Mouse (Mus musculus): ENCODE results near the gene Fgfr2. TPM values are rescaled to one million over a fixed set of nuclear protein-coding genes. Genes with fewer than 3 reads are reported as not detected.
"Not testable (repeated sequence)": the region's sequence is repeated elsewhere in the genome, so short reads cannot be mapped to it uniquely, and the experiment has no call there.

Fgfr2 gene
- polyA plus RNA-seq, 1 experiment: 1.7 TPM

DNA sequence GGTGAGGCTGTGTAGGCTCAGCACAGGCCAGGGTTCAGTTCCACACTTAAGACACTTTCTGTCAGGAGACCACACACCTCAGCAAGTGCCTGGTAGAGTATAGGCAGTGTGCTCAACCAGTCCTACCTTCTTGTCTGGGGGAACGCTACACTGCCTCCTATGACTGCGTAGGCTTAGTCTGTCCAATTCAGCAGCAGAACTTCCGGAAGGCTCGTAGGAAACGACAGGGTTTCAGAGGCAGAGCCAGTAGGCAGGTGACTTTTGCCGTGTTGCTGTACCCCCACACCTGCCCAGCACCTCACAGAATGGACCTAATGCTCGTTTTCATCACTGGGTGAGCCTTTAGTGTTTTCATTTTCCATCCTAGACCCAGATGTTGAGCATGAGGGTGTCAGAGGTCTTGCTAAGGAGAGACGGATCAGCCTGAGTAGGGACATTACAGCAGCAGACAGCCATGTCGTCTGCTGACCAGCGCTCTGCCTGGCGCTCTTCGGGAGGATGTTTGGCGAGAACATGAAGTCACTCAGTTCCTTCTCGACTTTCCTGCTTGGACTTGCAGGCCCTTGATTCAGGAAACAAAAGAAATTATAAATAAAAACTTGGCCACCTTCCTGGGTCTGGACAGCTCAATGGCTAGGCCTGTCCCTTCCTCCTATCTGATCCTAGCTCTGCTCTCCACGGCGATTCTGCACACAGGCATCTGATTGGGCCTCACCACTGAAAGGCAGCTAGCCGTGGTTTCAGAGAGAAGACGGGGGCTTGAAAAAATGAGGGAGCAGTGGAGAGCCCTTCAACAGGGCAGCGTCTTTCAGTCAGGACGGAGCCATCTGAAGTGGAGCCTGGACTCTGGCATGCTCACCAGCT is 452.9 kb downstream of the Fgfr2 start:
- Histone ChIP-seq H3ac (ENCODE audit: control insufficient read depth, insufficient read length, low read depth) (no peak overlapping the region), H3K4me3 (ENCODE audit: insufficient read depth, poor library complexity, severe bottlenecking) (no peak overlapping the region), H3K79me2 (ENCODE audit: control insufficient read depth, insufficient read depth) (no peaks in the 10 kb centered on the region), H3K36me3 (ENCODE audit: control insufficient read depth, insufficient read depth) (no peaks in the 10 kb centered on the region), H3K27me3 (ENCODE audit: control insufficient read depth, insufficient read depth, insufficient read length) (no peaks in the 10 kb centered on the region), H3K79me3 (ENCODE audit: low read depth) (no peaks in the 10 kb centered on the region)
- TF ChIP-seq USF1 (IDR thresholded peaks at IDR 0.05; ENCODE audit: low read depth): no peak
- TF ChIP-seq FOSL1 (IDR thresholded peaks at IDR 0.05; ENCODE audit: insufficient read depth, low read length, poor library complexity, severe bottlenecking): no peak
- no peak for TF ChIP-seq MYOD1 (IDR thresholded peaks at IDR 0.05; ENCODE audit: control insufficient read depth, insufficient read length, low read depth)
- no peak for TF ChIP-seq CEBPB (IDR thresholded peaks at IDR 0.05; ENCODE audit: low read depth)
- TF ChIP-seq MAX (IDR thresholded peaks at IDR 0.05): no peak
- TF ChIP-seq CTCF (IDR thresholded peaks at IDR 0.05; ENCODE audit: control insufficient read depth, insufficient read depth, insufficient read length): no peak
- TF ChIP-seq MYOG (IDR thresholded peaks at IDR 0.05; ENCODE audit: control insufficient read depth, extremely low read depth, insufficient read length): no peak

DNA sequence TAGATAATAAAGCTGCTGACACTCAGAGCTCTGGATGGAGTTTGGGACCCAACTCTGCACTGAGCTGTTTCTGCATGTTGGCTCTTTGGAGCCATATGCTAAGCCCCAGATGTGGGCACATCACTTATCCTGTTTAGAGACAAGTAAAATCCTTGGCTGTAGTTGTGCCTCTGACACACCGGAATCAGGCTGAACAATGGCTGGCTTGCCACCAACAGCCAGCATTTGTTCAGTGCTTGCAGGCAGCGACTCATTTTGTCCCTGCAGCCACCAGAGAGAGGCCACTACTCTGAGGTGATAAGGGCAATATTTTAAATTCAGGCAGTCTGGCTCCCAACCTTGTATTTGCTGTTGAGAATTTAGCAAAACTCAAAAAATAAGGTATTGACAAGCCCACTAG is 454.5 kb downstream of the Fgfr2 start:
- Histone ChIP-seq H3K27me3 (ENCODE audit: control insufficient read depth, insufficient read depth, insufficient read length) (no peaks in the 10 kb centered on the region), H3K4me3 (ENCODE audit: insufficient read depth, poor library complexity, severe bottlenecking) (no peak overlapping the region), H3K36me3 (ENCODE audit: control insufficient read depth, insufficient read depth) (no peaks in the 10 kb centered on the region), H3K79me3 (ENCODE audit: low read depth) (no peaks in the 10 kb centered on the region), H3ac (ENCODE audit: control insufficient read depth, insufficient read length, low read depth) (no peak overlapping the region), H3K79me2 (ENCODE audit: control insufficient read depth, insufficient read depth) (no peaks in the 10 kb centered on the region)
- TF ChIP-seq USF1 (IDR thresholded peaks at IDR 0.05; ENCODE audit: low read depth): no peak
- TF ChIP-seq MYOD1 (IDR thresholded peaks at IDR 0.05; ENCODE audit: control insufficient read depth, insufficient read length, low read depth): no peak
- no peak for TF ChIP-seq MYOG (IDR thresholded peaks at IDR 0.05; ENCODE audit: control insufficient read depth, extremely low read depth, insufficient read length)
- TF ChIP-seq MAX (IDR thresholded peaks at IDR 0.05): no peak
- no peak for TF ChIP-seq FOSL1 (IDR thresholded peaks at IDR 0.05; ENCODE audit: insufficient read depth, low read length, poor library complexity, severe bottlenecking)
- no peak for TF ChIP-seq CEBPB (IDR thresholded peaks at IDR 0.05; ENCODE audit: low read depth)
- TF ChIP-seq CTCF (IDR thresholded peaks at IDR 0.05; ENCODE audit: control insufficient read depth, insufficient read depth, insufficient read length): no peak

DNA sequence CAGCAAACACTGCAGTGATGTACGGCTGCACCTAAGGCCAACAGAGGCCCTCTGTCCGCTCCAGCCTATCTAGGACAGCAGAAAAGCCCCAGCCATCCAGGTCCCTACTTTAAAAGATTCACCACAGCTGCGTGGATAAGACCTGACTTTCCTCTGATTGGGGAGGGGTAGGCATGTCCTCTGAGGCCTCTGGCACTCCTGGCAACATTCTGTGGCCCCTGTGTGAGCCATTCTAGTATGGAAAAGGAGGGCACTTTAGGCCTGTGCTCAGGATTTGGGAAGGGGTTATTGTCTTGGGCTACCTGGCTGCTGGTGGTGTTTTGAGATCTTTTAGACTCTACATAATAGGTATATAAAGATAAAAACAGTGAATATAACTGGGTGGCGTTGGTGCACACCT is 456.6 kb downstream of the Fgfr2 start:
- Histone ChIP-seq H3K36me3 (ENCODE audit: control insufficient read depth, insufficient read depth) (no peaks in the 10 kb centered on the region), H3ac (ENCODE audit: control insufficient read depth, insufficient read length, low read depth) (no peak overlapping the region), H3K27me3 (ENCODE audit: control insufficient read depth, insufficient read depth, insufficient read length) (no peaks in the 10 kb centered on the region), H3K4me3 (ENCODE audit: insufficient read depth, poor library complexity, severe bottlenecking) (no peak overlapping the region), H3K79me3 (ENCODE audit: low read depth) (no peaks in the 10 kb centered on the region), H3K79me2 (ENCODE audit: control insufficient read depth, insufficient read depth) (no peaks in the 10 kb centered on the region)
- TF ChIP-seq MAX (IDR thresholded peaks at IDR 0.05) (no peak), CEBPB (IDR thresholded peaks at IDR 0.05; ENCODE audit: low read depth) (no peak), FOSL1 (IDR thresholded peaks at IDR 0.05; ENCODE audit: insufficient read depth, low read length, poor library complexity, severe bottlenecking) (no peak), CTCF (IDR thresholded peaks at IDR 0.05; ENCODE audit: control insufficient read depth, insufficient read depth, insufficient read length) (no peak)

DNA sequence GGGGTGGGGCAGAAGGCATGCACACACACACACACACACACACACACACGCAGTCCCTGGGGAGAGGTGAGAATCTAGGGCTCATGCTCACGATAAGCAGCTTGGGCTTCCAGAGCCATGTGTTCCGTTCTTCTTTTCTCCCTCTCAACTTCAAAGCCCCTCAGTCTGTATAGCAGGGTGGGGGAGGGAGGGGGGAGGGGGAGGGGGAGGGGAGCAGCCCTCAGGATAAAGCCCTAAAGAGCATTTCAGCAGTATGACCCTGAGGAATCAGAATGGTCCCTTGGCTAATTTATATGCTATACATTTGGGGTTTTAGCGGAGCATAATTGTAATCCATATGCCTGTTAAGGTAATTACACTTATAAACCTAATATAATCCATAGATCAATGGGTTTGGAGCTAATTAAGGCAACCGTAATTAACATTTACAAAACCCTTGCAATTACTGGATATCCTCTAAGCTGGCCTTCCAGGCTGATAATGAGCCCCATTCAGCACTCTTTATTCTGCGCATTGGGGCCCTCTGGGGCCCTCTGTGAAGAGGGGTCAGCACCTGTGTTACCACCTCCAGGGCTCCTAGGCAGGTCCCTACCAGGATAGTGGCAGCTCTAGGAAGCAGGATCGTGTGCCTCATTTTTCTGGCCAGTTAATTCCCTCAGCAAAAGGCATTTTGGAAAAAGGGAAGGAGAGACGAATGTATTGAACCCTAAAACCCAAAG is 457.3 kb downstream of the Fgfr2 start:
- H3K4me3 ChIP-seq (ENCODE audit: insufficient read depth, poor library complexity, severe bottlenecking): no peak overlapping the region
- H3ac ChIP-seq (ENCODE audit: control insufficient read depth, insufficient read length, low read depth): no peak overlapping the region
- no peaks in the 10 kb centered on the region for H3K36me3 ChIP-seq (ENCODE audit: control insufficient read depth, insufficient read depth)
- TF ChIP-seq MAX (IDR thresholded peaks at IDR 0.05): no peak
- no peak for TF ChIP-seq FOSL1 (IDR thresholded peaks at IDR 0.05; ENCODE audit: insufficient read depth, low read length, poor library complexity, severe bottlenecking)
- TF ChIP-seq MYOG (IDR thresholded peaks at IDR 0.05; ENCODE audit: control insufficient read depth, extremely low read depth, insufficient read length): no peak
- no peak for TF ChIP-seq CTCF (IDR thresholded peaks at IDR 0.05; ENCODE audit: control insufficient read depth, insufficient read depth, insufficient read length)
- TF ChIP-seq MYOD1 (IDR thresholded peaks at IDR 0.05; ENCODE audit: control insufficient read depth, insufficient read length, low read depth): no peak
- no peak for TF ChIP-seq USF1 (IDR thresholded peaks at IDR 0.05; ENCODE audit: low read depth)
- no peak for TF ChIP-seq CEBPB (IDR thresholded peaks at IDR 0.05; ENCODE audit: low read depth)
- H3K27me3 ChIP-seq (ENCODE audit: control insufficient read depth, insufficient read depth, insufficient read length): no peaks in the 10 kb centered on the region
- H3K79me3 ChIP-seq (ENCODE audit: low read depth): no peaks in the 10 kb centered on the region
- no peaks in the 10 kb centered on the region for H3K79me2 ChIP-seq (ENCODE audit: control insufficient read depth, insufficient read depth)

DNA sequence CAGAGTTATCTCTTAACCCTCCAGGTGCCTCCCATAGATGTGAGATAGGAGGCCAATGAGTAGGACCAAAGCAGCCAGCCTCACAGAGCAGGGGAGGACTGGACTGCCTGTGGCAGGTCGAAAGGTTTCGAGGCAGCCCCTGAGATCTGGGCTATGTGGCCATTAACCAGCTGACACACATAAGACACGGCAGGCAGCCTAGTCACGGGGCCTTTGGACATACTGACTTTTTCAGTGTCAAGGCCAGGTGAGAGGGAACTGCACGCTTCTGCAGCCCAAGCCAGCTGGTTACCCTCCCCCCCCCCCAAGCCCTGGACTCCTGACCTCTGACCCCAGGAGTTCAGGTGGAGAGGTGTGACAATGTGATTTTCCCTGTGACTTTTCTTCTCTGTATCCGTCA is 458.3 kb downstream of the Fgfr2 start:
- H3K36me3 ChIP-seq (ENCODE audit: control insufficient read depth, insufficient read depth): no peaks in the 10 kb centered on the region
- H3K79me3 ChIP-seq (ENCODE audit: low read depth): no peaks in the 10 kb centered on the region
- H3ac ChIP-seq (ENCODE audit: control insufficient read depth, insufficient read length, low read depth): no peak overlapping the region
- H3K79me2 ChIP-seq (ENCODE audit: control insufficient read depth, insufficient read depth): no peaks in the 10 kb centered on the region
- no peak for TF ChIP-seq CEBPB (IDR thresholded peaks at IDR 0.05; ENCODE audit: low read depth)
- no peak for TF ChIP-seq MYOG (IDR thresholded peaks at IDR 0.05; ENCODE audit: control insufficient read depth, extremely low read depth, insufficient read length)
- no peak for TF ChIP-seq FOSL1 (IDR thresholded peaks at IDR 0.05; ENCODE audit: insufficient read depth, low read length, poor library complexity, severe bottlenecking)
- no peak for TF ChIP-seq MYOD1 (IDR thresholded peaks at IDR 0.05; ENCODE audit: control insufficient read depth, insufficient read length, low read depth)
- no peak for TF ChIP-seq CTCF (IDR thresholded peaks at IDR 0.05; ENCODE audit: control insufficient read depth, insufficient read depth, insufficient read length)
- H3K4me3 ChIP-seq (ENCODE audit: insufficient read depth, poor library complexity, severe bottlenecking): no peak overlapping the region
- no peaks in the 10 kb centered on the region for H3K27me3 ChIP-seq (ENCODE audit: control insufficient read depth, insufficient read depth, insufficient read length)

DNA sequence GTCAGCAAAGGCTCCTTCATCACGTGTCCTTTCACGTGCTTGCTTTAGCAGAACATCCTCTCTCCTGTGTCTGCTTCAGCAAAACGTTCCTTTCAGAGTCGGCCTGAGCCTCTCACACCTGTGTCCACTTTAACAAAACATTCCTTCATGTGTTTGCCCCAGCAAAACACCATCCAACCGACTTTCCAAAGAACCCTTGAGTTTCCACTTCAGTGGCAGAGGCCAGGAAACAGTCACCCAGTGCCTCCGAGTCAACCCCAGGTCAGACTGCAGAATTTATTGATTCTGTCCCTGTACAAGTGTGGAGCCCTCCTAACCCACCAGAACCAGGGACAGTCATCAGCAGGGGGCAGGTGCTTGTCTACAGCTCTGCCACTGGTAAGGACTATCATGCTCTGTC is 460.3 kb downstream of the Fgfr2 start:
- not testable (repeated sequence) for H3K4me3 ChIP-seq (ENCODE audit: insufficient read depth, poor library complexity, severe bottlenecking); H3ac ChIP-seq (ENCODE audit: control insufficient read depth, insufficient read length, low read depth); H3K79me3 ChIP-seq (ENCODE audit: low read depth); H3K79me2 ChIP-seq (ENCODE audit: control insufficient read depth, insufficient read depth); H3K27me3 ChIP-seq (ENCODE audit: control insufficient read depth, insufficient read depth, insufficient read length); H3K36me3 ChIP-seq (ENCODE audit: control insufficient read depth, insufficient read depth)
